Mouse (Mus musculus): ENCODE results near the gene Tle2.

DNA sequence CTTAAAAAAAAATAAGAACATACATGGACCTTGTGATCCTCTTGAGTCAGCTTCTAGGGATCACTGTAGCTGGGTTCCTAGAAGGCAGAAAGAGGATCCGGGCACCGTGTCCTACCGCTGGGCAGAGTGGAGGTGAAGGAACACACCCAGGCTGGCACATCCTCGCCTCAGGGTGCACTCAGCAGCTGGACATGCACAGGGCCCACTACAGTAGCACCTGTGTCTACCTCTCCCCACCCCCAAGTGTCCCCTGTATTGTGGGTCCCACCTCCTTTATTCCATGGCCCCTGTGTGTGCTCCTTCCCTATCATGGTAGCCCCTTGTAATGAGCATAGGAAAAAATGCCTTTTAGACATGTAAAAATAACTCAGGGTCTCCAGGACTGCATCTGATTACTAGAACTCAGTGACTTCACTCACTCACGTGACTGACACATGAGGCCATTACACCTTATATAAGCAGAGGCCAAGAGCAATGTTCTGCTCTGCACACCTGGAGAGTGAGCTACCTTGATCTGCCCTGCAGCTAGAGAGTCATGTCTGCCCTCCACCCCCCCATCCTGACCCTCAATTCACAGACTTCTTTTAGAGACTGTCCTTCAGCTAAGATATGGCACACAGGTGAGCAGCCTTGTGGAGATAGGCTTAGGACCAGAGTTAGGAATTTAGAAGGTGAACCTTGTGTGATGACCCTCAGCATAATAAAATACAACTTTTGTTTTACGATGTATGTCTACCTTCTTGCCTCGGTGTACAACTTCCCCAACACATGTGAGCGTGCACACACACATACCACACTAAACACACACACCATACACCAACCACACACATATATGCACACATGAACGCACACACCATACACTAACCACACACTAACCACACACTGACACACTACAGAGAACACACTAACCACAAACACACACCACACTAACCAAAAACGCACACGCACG is 29.9 kb downstream of the Tle2 start:
- TF ChIP-seq POLR2A (IDR thresholded peaks at IDR 0.05; ENCODE audit: extremely low read depth, insufficient read depth, low read length) (no peak), CTCF (IDR thresholded peaks at IDR 0.05; ENCODE audit: extremely low read depth, insufficient read depth, low read length) (no peak)

All from cortical plate, adult 2 months (tissue).